Mouse (Mus musculus) spleen, adult 18-20 months (tissue): ENCODE results near the gene Pola2.

Experiments used
- DNase-seq, 2 experiments: peaks; one replicate each; pipeline ENCODE4 v3.0.0; 2022; ENCODE audit warnings: mixed read lengths in 2 of 2

Gene Pola2

GRCm38 (mm10) chr19:5892735-5893134 lies 71.3 kb downstream of the Pola2 start:
- no peak for DNase-seq

GRCm38 (mm10) chr19:5892262-5892661 lies 71.7 kb downstream of the Pola2 start:
- DNase-seq: no peak

GRCm38 (mm10) chr19:5891521-5892258 lies 72.3 kb downstream of the Pola2 start:
- DNase-seq: no peak
